Mouse (Mus musculus) adipocyte (in vitro differentiated cells): ENCODE data around the gene Sprr2j-ps.
A peak's percentile ranks its signal among the peaks of the same experiment; 100 is the strongest.

Experiments used
- DNase-seq: peaks from one replicate; pipeline ENCODE4 v3.0.0-alpha.2; 2016; ENCODE audit warnings: low spot score

Gene Sprr2j-ps

GRCm38 (mm10) chr3:92417782-92418181 lies at the start of gene Sprr2j-ps:
Sprr2j-ps (plus strand) TSS chr3:92418082.
- no peak for DNase-seq

DNA sequence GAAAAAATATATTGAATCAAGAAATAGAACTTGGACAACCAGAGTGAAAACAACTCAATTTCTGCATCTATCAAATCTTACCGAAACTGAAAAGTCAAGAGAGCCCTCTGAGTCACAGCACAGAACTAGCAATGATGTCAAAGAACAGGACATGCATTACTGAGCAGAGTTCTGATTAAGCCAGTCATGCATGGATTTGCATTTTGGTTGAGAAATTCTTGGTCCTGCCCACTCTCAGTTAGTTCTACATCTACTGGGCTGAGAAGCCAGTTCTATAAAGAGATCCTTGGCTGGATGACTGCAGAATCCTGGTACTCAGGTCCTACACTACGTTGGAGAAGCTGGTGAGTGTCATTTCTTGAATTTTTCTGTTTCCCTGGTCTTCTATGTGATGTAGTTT lies 44.3 kb upstream of the Sprr2j-ps start:
- no peak for DNase-seq

- no peak for DNase-seq
These were observed 32.5 kb upstream of the Sprr2j-ps start, which contains the start of gene Sprr2h for GRCm38 (mm10) chr3:92385385-92385784. Sprr2h (plus strand) TSS chr3:92385685.

- peak; percentile 62 for DNase-seq
These were observed 23.6 kb upstream of the Sprr2j-ps start for GRCm38 (mm10) chr3:92394301-92394700.

GRCm38 (mm10) chr3:92407691-92408090 lies 10.2 kb upstream of the Sprr2j-ps start, which contains the start of gene Sprr2i:
Sprr2i (plus strand) TSS chr3:92407991.
- no peak for DNase-seq

GRCm38 (mm10) chr3:92429323-92429722 lies 11.4 kb downstream of the Sprr2j-ps start, which contains the start of gene Gm9774:
Gm9774 (minus strand) TSS chr3:92429423.
- no peak for DNase-seq

DNA sequence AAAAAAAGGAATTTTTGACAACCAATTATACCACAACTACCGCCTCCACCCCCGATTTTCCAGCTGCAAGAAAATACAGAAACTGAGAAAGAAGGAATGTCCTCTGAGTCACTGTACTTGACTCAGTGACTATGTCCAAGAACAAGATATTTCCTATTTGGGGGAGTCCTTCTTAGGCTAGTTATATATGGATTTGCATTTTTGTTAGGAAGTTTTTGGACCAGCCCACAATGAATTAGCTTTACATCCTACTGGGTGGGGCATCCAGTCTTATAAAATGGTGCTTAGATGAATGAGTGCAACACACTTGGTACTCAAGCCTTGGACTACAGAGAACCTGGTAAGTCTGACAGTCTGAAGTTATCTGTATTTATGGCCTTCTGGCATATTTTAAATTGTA lies 14.4 kb downstream of the Sprr2j-ps start, which contains the start of gene Sprr2k:
Sprr2k (plus strand) TSS at position 301 of the 400 bp plus-strand sequence.
- no peak for DNase-seq

DNA sequence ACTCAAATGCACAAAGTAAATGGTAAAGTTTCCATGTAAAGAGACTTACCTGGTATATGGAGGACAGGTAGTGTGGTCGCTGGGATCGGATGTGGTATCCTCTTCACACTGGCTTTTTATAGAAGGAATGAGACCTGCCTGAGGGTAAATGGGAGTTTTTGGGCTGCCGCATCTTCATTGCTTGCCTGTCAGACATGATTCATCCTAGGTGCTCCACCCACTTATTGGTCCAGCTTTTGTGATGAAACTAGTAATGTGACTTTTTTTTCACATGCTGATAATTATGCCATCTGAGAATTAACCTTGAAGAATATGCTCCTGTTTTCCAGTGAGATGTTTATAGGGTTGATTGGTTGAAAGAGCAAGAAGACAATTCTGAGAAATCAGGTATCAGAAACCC lies 20.8 kb downstream of the Sprr2j-ps start, which contains the start of gene Sprr1b:
Sprr1b (minus strand) TSS at position 101 of the 400 bp plus-strand sequence.
- DNase-seq = no peak

GRCm38 (mm10) chr3:92440177-92440576 lies 22.3 kb downstream of the Sprr2j-ps start:
- DNase-seq = no peak

- no peak for DNase-seq
These were observed 37.3 kb downstream of the Sprr2j-ps start for GRCm38 (mm10) chr3:92455151-92455550.

GRCm38 (mm10) chr3:92458620-92459019 lies 40.7 kb downstream of the Sprr2j-ps start, which contains the start of gene Sprr3:
Sprr3 (minus strand) TSS chr3:92458720.
- no peak for DNase-seq

GRCm38 (mm10) chr3:92466576-92466975 lies 48.7 kb downstream of the Sprr2j-ps start:
- DNase-seq = peak; percentile 58

- DNase-seq = peak; percentile 57
These were observed 49.5 kb downstream of the Sprr2j-ps start for GRCm38 (mm10) chr3:92467424-92467823.
